ENCODE assay signal across 9 mouse cellular contexts in the genomic region with DNA sequence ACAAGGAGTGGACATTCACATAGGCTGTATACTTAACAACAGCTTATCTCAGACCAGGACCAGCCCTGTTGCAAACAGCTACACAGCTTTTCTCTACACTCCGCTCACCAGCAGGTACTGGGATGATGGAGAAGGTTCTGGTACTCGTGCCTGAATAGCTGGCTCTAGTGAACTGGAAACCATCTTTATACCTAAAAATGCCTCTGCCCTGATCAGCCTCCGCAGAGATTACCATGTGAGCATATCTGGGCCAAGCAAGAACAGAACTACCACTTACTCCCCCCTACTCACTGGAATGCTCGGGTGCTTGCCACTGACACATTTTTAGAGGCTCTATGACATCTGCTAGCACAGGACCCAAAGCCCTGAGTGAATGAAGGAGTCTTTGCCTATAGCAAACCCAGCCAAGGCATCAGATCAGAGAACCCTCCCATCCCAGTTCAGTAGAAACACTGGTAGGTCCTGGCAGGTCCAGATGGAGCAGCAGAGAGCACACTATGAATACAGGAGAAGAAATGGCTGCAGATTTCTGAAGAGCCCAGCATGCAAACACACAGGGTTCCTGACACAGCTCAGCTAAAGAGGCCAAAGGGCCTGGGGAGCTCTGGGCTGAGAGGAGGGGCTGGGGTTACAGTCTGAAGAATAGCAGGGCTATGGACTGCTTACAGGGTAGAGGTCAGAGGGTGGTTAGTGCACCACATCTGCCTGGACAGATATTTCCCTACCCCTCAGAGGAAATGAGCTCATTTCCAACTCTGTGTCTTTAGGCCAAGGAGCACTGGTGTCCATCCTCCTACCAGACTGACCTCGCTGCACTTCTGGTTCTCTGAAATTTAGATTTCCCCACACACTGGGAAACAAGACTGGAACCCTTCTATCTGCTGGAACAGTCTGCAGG. TPM values are rescaled to one million over a fixed set of nuclear protein-coding genes. Genes with fewer than 3 reads are reported as not detected.
DNase-seq lines count a peak whose midpoint lies in the region; ATAC-seq and TF ChIP-seq lines count a peak whose summit lies in the region.
"Had no signal": no experiment of that assay in that cellular context is flagged by ENCODE, and none has a peak within 500 bp of the region (broad histone marks: within the 10 kb centered on the region; RNA-seq: fewer than 3 reads in every experiment).

No protein-coding gene starts in this region.

- TF ChIP-seq CTCF in cerebellum, adult 2 months (IDR thresholded peaks at IDR 0.05; ENCODE audit: borderline replicate concordance, insufficient read depth, low read depth, low read length), result peak; percentile 21; the same call in 1 of the 2 replicates

- peaks cover 52% of the 10 kb centered on the region for H3K4me1 ChIP-seq in kidney, embryonic 15.5 days
- peaks cover 62% of the 10 kb centered on the region for H3K4me1 ChIP-seq in cerebellum, adult 2 months (ENCODE audit: control insufficient read depth, insufficient read depth, low read length)

- no peak overlapping the region for H3K9ac ChIP-seq in kidney, embryonic 15.5 days
- H3K9ac ChIP-seq: forebrain, embryonic 15.5 days; lung, embryonic 15.5 days had no signal

- no peaks in the 10 kb centered on the region for H3K27me3 ChIP-seq in kidney, embryonic 15.5 days
- no peaks in the 10 kb centered on the region for H3K27me3 ChIP-seq in cerebellum, adult 2 months (ENCODE audit: control insufficient read depth, insufficient read depth, low read length)
- H3K27me3 ChIP-seq: forebrain, embryonic 15.5 days; lung, embryonic 15.5 days had no signal

- peak overlapping the region; percentile 4 for H3K27ac ChIP-seq in kidney, embryonic 15.5 days
- peak overlapping the region; percentile 77 for H3K27ac ChIP-seq in cerebellum, adult 2 months (ENCODE audit: insufficient read depth, low read length)
- H3K27ac ChIP-seq: forebrain, embryonic 15.5 days; lung, embryonic 15.5 days had no signal

- 0 out of 2 replicates have a peak, but pooled peaks have one; percentile 14 for ATAC-seq in kidney, embryonic 15.5 days (replicated peaks; ENCODE audit: low FRiP score)
- ATAC-seq: forebrain, embryonic 15.5 days had no signal

- no peak overlapping the region for H3K4me3 ChIP-seq in kidney, embryonic 15.5 days (replicated peaks)
- H3K4me3 ChIP-seq in cerebellum, adult 2 months (replicated peaks; ENCODE audit: insufficient read depth, low read depth, low read length), result no peak overlapping the region
- H3K4me3 ChIP-seq: forebrain, embryonic 15.5 days; lung, embryonic 15.5 days had no signal

- no peak overlapping the region for H3K4me2 ChIP-seq in kidney, embryonic 15.5 days
- H3K4me2 ChIP-seq: forebrain, embryonic 15.5 days; lung, embryonic 15.5 days had no signal

- 80% methylated on average over 5 of the region's 5 CpGs for WGBS in kidney, embryonic 15.5 days
- 42% methylated on average over 5 of the region's 5 CpGs for WGBS in cerebellum, adult 2 months

- 0 out of 2 replicates have a peak, but pooled peaks cover 4% of the 10 kb centered on the region for H3K36me3 ChIP-seq in kidney, embryonic 15.5 days
- H3K36me3 ChIP-seq: forebrain, embryonic 15.5 days; lung, embryonic 15.5 days had no signal

- H3K9me3 ChIP-seq in kidney, embryonic 15.5 days (replicated peaks), result no peaks in the 10 kb centered on the region
- H3K9me3 ChIP-seq: forebrain, embryonic 15.5 days; lung, embryonic 15.5 days had no signal

- TF ChIP-seq POLR2A in cerebellum, adult 2 months (IDR thresholded peaks at IDR 0.05; ENCODE audit: borderline replicate concordance, insufficient read depth, low read length), result no peak

- no peak for DNase-seq in kidney, postnatal 14 days
- DNase-seq in brain, adult 2 months (ENCODE audit: low read depth, low spot score), result peak; percentile 76
- peak; percentile 51 to 63 for DNase-seq in cerebellum, adult 2 months
- peak; percentile 41 for DNase-seq in induced T-regulatory cell, adult 2 months (ENCODE audit: low read depth)
- no peak for DNase-seq in neural tube, embryonic 10.5 days (ENCODE audit: extremely low spot score, low spot score)
- DNase-seq in testis, postnatal 14 days (ENCODE audit: low spot score), result no peak

RNA-seq across cellular contexts. Expression of gene Fam53b, which starts 14.3 kb away (rescaled TPM):
- polyA plus RNA-seq in kidney, embryonic 15.5 days (2015; fragmentation: Nextera tagmentation; extraction: Ambion mirVana), result 22.0 and 22.5 TPM in 2 replicates
- polyA plus RNA-seq in cerebellum, adult 2 months (2012; rRNA removed), result 37.3 and 37.8 TPM in 2 replicates

RNA-seq across cellular contexts. Expression of gene Eef1akmt2, which starts 53.1 kb away (rescaled TPM):
- 67.9 and 70.8 TPM in 2 replicates for polyA plus RNA-seq in kidney, embryonic 15.5 days (2015; fragmentation: Nextera tagmentation; extraction: Ambion mirVana)
- 44.7 and 46.3 TPM in 2 replicates for polyA plus RNA-seq in cerebellum, adult 2 months (2012; rRNA removed)

RNA-seq across cellular contexts. Expression of gene Abraxas2, which starts 59.7 kb away (rescaled TPM):
- 39.0 and 41.4 TPM in 2 replicates for polyA plus RNA-seq in kidney, embryonic 15.5 days (2015; fragmentation: Nextera tagmentation; extraction: Ambion mirVana)
- polyA plus RNA-seq in cerebellum, adult 2 months (2012; rRNA removed), result 28.8 and 28.9 TPM in 2 replicates

Comparison
In these comparisons a context has a peak if more than half of its experiments do, and no peak if none do; other contexts are left out.
1. DNase-seq: peak in brain, adult 2 months (single experiment), cerebellum, adult 2 months (2 of 2) and induced T-regulatory cell, adult 2 months (single experiment); none in kidney, postnatal 14 days (single experiment), neural tube, embryonic 10.5 days (single experiment) and testis, postnatal 14 days (single experiment).